Mouse (Mus musculus) thymus, adult 2 months (tissue): Measurements from ENCODE around the gene Abcc4.

ENCODE experiments used
- CTCF ChIP-seq: fragments of 200-500 bp; IDR thresholded peaks from 2 replicates; pipeline ENCODE4 v1.5.1; 2012; ENCODE audit warnings: mild to moderate bottlenecking, control low read depth, low read length, moderate library complexity, borderline replicate concordance; ENCODE audit not compliant: control insufficient read depth, poor library complexity, insufficient read depth; ENCODE audit errors: extremely low read depth
- POLR2A ChIP-seq: fragments of 200-500 bp; IDR thresholded peaks from 2 replicates; pipeline ENCODE4 v1.6.1; 2012; ENCODE audit warnings: mild to moderate bottlenecking, low read length, control low read depth, moderate library complexity; ENCODE audit not compliant: control insufficient read depth, poor library complexity, insufficient read depth; ENCODE audit errors: extremely low read depth

GRCm38 (mm10) chr14:118602031-118602430 lies 104.0 kb downstream of the Abcc4 start:
- no peak for TF ChIP-seq CTCF
- no peak for TF ChIP-seq POLR2A
